Mouse (Mus musculus) cerebellum, adult 2 months (tissue): ENCODE measurements around the gene 4930550C14Rik.

Experiments
- CTCF ChIP-seq: fragments of 200-500 bp; IDR thresholded peaks from 2 replicates; pipeline ENCODE4 v1.5.1; 2011; ENCODE audit warnings: low read depth, mild to moderate bottlenecking, control low read depth, low read length, moderate library complexity, borderline replicate concordance; ENCODE audit not compliant: insufficient read depth
- POLR2A ChIP-seq: fragments of 200-500 bp; IDR thresholded peaks from 2 replicates; pipeline ENCODE4 v1.6.1; 2011; ENCODE audit warnings: low read length, control low read depth, borderline replicate concordance; ENCODE audit not compliant: insufficient read depth

GRCm38 (mm10) chr9:53387431-53387830, 14.7 kb upstream of the 4930550C14Rik start:
- TF ChIP-seq CTCF (no peak), POLR2A (no peak)
